Mouse (Mus musculus) kidney, embryonic 16.5 days (tissue): ENCODE results near the gene Tfdp2. TPM values are rescaled to one million over a fixed set of nuclear protein-coding genes. Genes with fewer than 3 reads are reported as not detected.

Experiments
- polyA plus RNA-seq: library from polyadenylated mRNA; unstranded; fragments of >200 nt; fragmentation: Nextera tagmentation; extraction: Ambion mirVana; gene quantifications from 2 replicates; pipeline ENCODE4 v1.2.1, GENCODE M21; 2015

Gene Tfdp2
- polyA plus RNA-seq, 1 experiment from 2014 or later, result 44.8 TPM

Other genes with a start within 250 kb of the Tfdp2 start
- 12.1 and 14.3 TPM in 2 replicates for gene Xrn1, start 241.5 kb upstream of the Tfdp2 start, polyA plus RNA-seq
- gene Gk5, start 76.9 kb upstream of the Tfdp2 start, polyA plus RNA-seq, result 5.6 and 5.9 TPM in 2 replicates
- 178 and 186 TPM in 2 replicates for gene Atp1b3, start 168.2 kb downstream of the Tfdp2 start, polyA plus RNA-seq